Mouse (Mus musculus): ENCODE measurements at regions not wholly inside any gene's neighbourhood (a gene's known extent, or its start where the extent isn't known, plus 50 kb on each side); places are given as distances from the start of the nearest gene placed in this dataset.

GRCm38 (mm10) chr2:75046892-75047291 is 221.3 kb downstream of the Mtx2 start:
- in situ Hi-C loops (cut with MboI; ENCODE audit: low pct_unique_long_range_greater_than_20kb in 1 of 2, low sequenced_read_pairs in 2 of 2, unreplicated experiment in 1 of 2), result no loop called here

- in situ Hi-C loops (cut with MboI; ENCODE audit: low pct_unique_long_range_greater_than_20kb in 1 of 2, low sequenced_read_pairs in 2 of 2, unreplicated experiment in 1 of 2), result no loop called here
Measured at GRCm38 (mm10) chr2:75048071-75048470, 222.5 kb downstream of the Mtx2 start.

GRCm38 (mm10) chr2:75054474-75055186 is 229.0 kb downstream of the Mtx2 start:
- in situ Hi-C loops (cut with MboI; ENCODE audit: low pct_unique_long_range_greater_than_20kb in 1 of 2, low sequenced_read_pairs in 2 of 2, unreplicated experiment in 1 of 2), result no loop called here

GRCm38 (mm10) chr2:75055187-75055543 is 229.6 kb downstream of the Mtx2 start:
- in situ Hi-C loops (cut with MboI; ENCODE audit: low pct_unique_long_range_greater_than_20kb in 1 of 2, low sequenced_read_pairs in 2 of 2, unreplicated experiment in 1 of 2), result no loop called here

- in situ Hi-C loops (cut with MboI; ENCODE audit: low pct_unique_long_range_greater_than_20kb in 1 of 2, low sequenced_read_pairs in 2 of 2, unreplicated experiment in 1 of 2), result no loop called here
Measured at GRCm38 (mm10) chr2:75061009-75061408, 235.4 kb downstream of the Mtx2 start.

- in situ Hi-C loops (cut with MboI; ENCODE audit: low pct_unique_long_range_greater_than_20kb in 1 of 2, low sequenced_read_pairs in 2 of 2, unreplicated experiment in 1 of 2), result no loop called here
Measured at GRCm38 (mm10) chr2:75061456-75062188, 236.0 kb downstream of the Mtx2 start.

GRCm38 (mm10) chr2:75062189-75062510 is 236.5 kb downstream of the Mtx2 start:
- in situ Hi-C loops (cut with MboI; ENCODE audit: low pct_unique_long_range_greater_than_20kb in 1 of 2, low sequenced_read_pairs in 2 of 2, unreplicated experiment in 1 of 2), result no loop called here

- in situ Hi-C loops (cut with MboI; ENCODE audit: low pct_unique_long_range_greater_than_20kb in 1 of 2, low sequenced_read_pairs in 2 of 2, unreplicated experiment in 1 of 2), result no loop called here
Measured at GRCm38 (mm10) chr2:75064406-75065115, 239.0 kb downstream of the Mtx2 start.

GRCm38 (mm10) chr2:75065304-75065703 is 239.7 kb downstream of the Mtx2 start:
- in situ Hi-C loops (cut with MboI; ENCODE audit: low pct_unique_long_range_greater_than_20kb in 1 of 2, low sequenced_read_pairs in 2 of 2, unreplicated experiment in 1 of 2), result no loop called here

GRCm38 (mm10) chr2:75069321-75069720 is 243.7 kb downstream of the Mtx2 start:
- in situ Hi-C loops (cut with MboI; ENCODE audit: low pct_unique_long_range_greater_than_20kb in 1 of 2, low sequenced_read_pairs in 2 of 2, unreplicated experiment in 1 of 2), result no loop called here

GRCm38 (mm10) chr2:75072021-75072420 is 246.4 kb downstream of the Mtx2 start:
- in situ Hi-C loops (cut with MboI; ENCODE audit: low pct_unique_long_range_greater_than_20kb in 1 of 2, low sequenced_read_pairs in 2 of 2, unreplicated experiment in 1 of 2), result no loop called here

GRCm38 (mm10) chr2:75072471-75072870 is 246.9 kb downstream of the Mtx2 start:
- in situ Hi-C loops (cut with MboI; ENCODE audit: low pct_unique_long_range_greater_than_20kb in 1 of 2, low sequenced_read_pairs in 2 of 2, unreplicated experiment in 1 of 2), result no loop called here

GRCm38 (mm10) chr2:75073178-75073577 is 247.6 kb downstream of the Mtx2 start:
- in situ Hi-C loops (cut with MboI; ENCODE audit: low pct_unique_long_range_greater_than_20kb in 1 of 2, low sequenced_read_pairs in 2 of 2, unreplicated experiment in 1 of 2), result no loop called here

- in situ Hi-C loops (cut with MboI; ENCODE audit: low pct_unique_long_range_greater_than_20kb in 1 of 2, low sequenced_read_pairs in 2 of 2, unreplicated experiment in 1 of 2), result no loop called here
Measured at GRCm38 (mm10) chr2:75087164-75087563, 261.6 kb downstream of the Mtx2 start.

- in situ Hi-C loops (cut with MboI; ENCODE audit: low pct_unique_long_range_greater_than_20kb in 1 of 2, low sequenced_read_pairs in 2 of 2, unreplicated experiment in 1 of 2), result no loop called here
Measured at GRCm38 (mm10) chr2:75089186-75089585, 263.6 kb downstream of the Mtx2 start.

- in situ Hi-C loops (cut with MboI; ENCODE audit: low pct_unique_long_range_greater_than_20kb in 1 of 2, low sequenced_read_pairs in 2 of 2, unreplicated experiment in 1 of 2), result no loop called here
Measured at GRCm38 (mm10) chr2:75089616-75090015, 264.0 kb downstream of the Mtx2 start.

GRCm38 (mm10) chr2:75090439-75090838 is 264.8 kb downstream of the Mtx2 start:
- in situ Hi-C loops (cut with MboI; ENCODE audit: low pct_unique_long_range_greater_than_20kb in 1 of 2, low sequenced_read_pairs in 2 of 2, unreplicated experiment in 1 of 2), result no loop called here

GRCm38 (mm10) chr2:75101501-75101900 is 275.9 kb downstream of the Mtx2 start:
- in situ Hi-C loops (cut with MboI; ENCODE audit: low pct_unique_long_range_greater_than_20kb in 1 of 2, low sequenced_read_pairs in 2 of 2, unreplicated experiment in 1 of 2), result no loop called here

- in situ Hi-C loops (cut with MboI; ENCODE audit: low pct_unique_long_range_greater_than_20kb in 1 of 2, low sequenced_read_pairs in 2 of 2, unreplicated experiment in 1 of 2), result no loop called here
Measured at GRCm38 (mm10) chr2:75112751-75113150, 287.1 kb downstream of the Mtx2 start.

GRCm38 (mm10) chr2:75114375-75114774 is 288.8 kb downstream of the Mtx2 start:
- in situ Hi-C loops (cut with MboI; ENCODE audit: low pct_unique_long_range_greater_than_20kb in 1 of 2, low sequenced_read_pairs in 2 of 2, unreplicated experiment in 1 of 2), result no loop called here
